Mouse (Mus musculus): ENCODE measurements at regions not wholly inside any gene's neighbourhood (a gene's known extent, or its start where the extent isn't known, plus 50 kb on each side); places are given as distances from the start of the nearest gene placed in this dataset.
A peak's percentile ranks its signal among the peaks of the same experiment; 100 is the strongest.

DNA sequence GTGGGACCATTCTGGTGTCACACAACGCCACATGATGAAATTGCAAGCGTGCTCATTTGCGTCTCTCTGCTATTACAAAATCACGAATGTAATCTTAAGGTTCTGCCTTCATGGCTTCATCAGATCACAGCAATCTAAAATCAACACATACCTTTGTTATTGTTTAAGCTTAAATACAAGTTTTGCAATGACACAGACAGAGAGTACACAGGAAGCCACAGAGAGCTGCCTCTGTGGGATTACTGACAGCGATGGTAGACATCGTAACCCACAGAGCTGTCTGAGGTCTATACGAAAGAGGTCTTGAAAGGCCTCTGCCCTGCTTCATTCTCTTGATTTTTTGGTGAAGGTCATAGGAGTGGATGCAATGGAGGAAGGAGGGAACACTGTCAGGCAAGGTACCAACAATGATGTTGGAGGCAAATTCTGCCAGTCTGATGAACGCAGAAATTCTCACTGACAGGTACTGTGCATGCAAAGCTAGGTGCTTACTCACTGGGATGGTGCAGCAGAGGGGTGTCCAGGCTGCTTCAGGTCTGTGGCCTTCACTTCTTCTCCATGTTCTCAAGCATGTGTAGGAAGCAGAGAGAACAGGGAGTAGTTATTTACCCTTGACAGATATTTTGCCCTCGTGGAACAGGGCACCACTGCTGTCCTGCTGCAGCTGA, 226.5 kb downstream of the Gm19410 start:
- DNase-seq: no peak

- no peak for DNase-seq
Observed at GRCm38 (mm10) chr8:35996330-35997077, 230.9 kb downstream of the Gm19410 start.

DNA sequence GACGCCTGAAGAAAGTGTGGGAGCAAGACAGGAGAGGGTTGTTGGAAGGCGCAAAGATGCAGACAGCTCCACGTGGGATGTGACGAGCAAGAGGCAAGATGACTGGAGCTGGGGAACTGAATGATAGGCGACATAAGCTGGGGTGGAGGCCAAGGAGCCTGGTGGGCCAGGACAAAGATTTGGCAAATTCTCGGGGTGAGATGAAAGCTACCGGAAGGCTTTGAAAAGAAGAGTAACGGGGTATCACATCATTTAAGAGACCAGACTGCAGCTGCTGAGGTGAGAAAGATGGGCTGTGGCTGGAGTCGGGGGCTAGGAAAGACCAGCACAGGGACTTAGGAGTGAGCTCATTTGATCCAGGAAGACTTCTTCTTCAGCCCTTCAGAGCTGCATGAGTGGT, 234.0 kb downstream of the Gm19410 start:
- DNase-seq: no peak

DNA sequence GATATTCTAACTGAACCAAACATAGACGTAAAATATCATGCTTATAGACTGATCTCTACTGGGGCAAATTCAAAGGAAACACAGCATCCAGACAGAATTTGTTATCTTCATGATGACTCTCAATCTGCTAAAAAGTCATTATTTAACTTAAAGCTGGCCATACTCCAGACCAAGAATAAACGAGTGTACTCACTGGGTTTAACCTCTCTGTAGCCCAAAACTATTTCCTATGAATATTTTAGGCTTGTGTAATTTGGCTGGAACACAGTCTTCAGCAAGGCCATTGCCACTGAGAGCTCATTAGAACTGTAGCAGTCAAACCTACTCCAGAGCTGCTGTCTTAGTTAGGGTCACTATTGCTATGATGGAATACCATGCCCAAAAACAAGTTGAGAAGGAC, 238.8 kb downstream of the Gm19410 start:
- DNase-seq: no peak

GRCm38 (mm10) chr8:36005536-36005935, 239.9 kb downstream of the Gm19410 start:
- DNase-seq: peak; percentile 26

- DNase-seq: no peak
Observed at GRCm38 (mm10) chr8:36007724-36008123, 242.1 kb downstream of the Gm19410 start.

DNA sequence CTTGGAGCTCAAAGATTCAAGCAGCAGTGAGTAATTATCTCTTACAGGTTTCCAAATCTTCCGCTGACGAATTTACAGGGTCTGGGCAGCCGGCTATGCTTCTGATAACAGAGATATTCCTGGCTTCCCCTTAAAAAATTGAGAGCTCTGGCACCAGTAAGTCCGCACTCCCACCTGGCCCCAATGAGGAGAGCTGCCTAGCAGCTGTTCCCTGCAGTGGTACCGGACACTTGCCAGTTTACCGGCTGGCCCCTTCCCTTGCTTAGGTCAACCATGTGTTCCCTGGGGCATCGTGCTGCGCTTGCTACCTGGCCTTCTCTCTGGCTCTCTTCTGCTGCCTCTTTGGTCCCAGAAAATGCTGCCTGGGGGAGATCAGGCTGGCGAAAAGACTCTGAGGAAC, 244.0 kb downstream of the Gm19410 start:
- no peak for DNase-seq

- DNase-seq: no peak
Observed at GRCm38 (mm10) chr8:36010446-36011217, 245.0 kb downstream of the Gm19410 start.

- DNase-seq: no peak
Observed at GRCm38 (mm10) chr8:36014862-36015261, 249.3 kb downstream of the Gm19410 start.

GRCm38 (mm10) chr8:36016321-36017114, 250.9 kb downstream of the Gm19410 start:
- peak; percentile 6 for DNase-seq

- no peak for DNase-seq
Observed at GRCm38 (mm10) chr8:36018993-36019753, 253.6 kb downstream of the Gm19410 start.

- DNase-seq: no peak
Observed at GRCm38 (mm10) chr8:36019895-36020294, 254.3 kb downstream of the Gm19410 start.

DNA sequence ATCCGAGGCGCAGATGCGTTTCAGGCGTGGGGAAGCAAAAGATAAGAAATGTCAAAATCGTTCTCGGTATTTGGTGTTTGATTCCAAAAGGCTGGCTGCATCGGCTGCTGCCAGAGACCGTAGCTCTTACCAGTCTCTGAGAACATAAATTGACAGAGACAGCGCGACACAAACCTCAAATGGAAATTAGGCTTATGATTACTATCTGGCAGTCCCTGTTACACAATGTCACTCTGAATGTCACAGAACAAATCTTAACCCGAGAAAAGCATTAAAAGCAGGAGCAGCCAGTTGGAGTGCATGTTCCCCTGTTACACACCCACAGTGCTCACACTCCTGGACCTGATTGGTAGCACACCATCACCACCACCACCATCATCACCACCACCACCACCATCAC, 262.0 kb downstream of the Gm19410 start:
- no peak for DNase-seq

GRCm38 (mm10) chr8:36028121-36028955, 262.7 kb downstream of the Gm19410 start:
- no peak for DNase-seq

- DNase-seq: no peak
Observed at GRCm38 (mm10) chr8:36029445-36029844, 263.9 kb downstream of the Gm19410 start.

- no peak for DNase-seq
Observed at GRCm38 (mm10) chr8:36030237-36030636, 264.6 kb downstream of the Gm19410 start.

DNA sequence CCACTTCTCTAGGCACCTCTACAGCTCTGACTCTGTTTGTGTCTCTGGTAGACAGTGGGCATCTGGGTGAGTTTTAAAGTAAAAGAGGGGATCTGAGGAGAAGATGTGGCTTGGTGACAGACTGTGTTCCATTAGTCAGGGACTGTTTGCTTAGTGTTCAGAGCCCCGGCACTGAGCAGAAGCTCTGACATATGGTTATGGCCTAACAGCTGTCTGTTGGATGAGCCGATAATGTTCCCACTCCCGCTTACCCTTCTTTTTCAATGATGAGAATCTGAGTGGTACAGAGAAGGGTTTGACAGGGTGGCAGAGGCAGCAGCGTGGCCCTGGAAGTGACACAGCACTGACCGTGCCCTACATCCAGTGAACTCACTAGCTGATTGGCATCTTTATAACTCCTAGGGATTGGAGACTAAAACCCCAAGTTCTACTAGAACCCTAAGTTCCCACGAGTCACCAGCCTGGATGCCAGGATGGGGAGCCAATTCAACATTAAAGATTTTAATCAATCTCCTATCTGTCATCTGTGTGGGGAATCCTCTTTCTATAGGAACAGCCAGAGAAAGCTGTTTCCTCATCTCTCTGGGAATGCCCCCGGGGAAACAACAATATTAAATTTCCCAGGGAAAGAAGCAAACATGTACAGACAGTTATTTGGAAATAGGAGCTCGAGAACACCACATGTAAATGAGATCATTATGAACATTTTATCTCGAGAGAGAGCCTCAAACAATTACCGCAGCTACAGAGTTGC, 266.6 kb downstream of the Gm19410 start:
- DNase-seq: no peak

DNA sequence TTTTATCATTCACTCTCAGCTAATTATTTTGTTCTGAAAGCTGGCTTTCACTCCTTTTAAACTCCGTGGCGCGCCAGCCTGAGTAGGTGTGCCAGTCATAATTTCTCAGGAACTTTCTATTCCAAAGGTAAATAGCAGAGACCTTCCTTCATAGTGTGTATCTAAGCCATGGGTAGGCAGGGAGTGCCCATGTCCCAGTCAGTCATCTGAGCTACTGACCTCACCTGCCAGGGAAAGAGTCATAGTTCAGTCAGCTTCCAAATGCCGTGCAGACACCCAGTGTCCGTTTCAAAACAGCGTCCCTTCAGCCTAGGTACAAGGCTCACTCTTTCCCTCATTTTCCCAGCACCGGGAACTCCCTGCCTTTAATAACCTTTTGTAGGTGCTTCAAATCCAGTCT, 269.7 kb downstream of the Gm19410 start:
- DNase-seq: no peak

GRCm38 (mm10) chr8:36036271-36036670, 270.7 kb downstream of the Gm19410 start:
- no peak for DNase-seq
